Mouse (Mus musculus) kidney, postnatal 14 days (tissue): ENCODE results near the gene Bicra.

ENCODE experiments used
- DNase-seq: peaks from one replicate; pipeline ENCODE4 v3.0.0; 2022; ENCODE audit warnings: mixed read lengths

Bicra gene

GRCm38 (mm10) chr7:16012576-16013263, 35.0 kb downstream of the Bicra start:
- peak; percentile 52 for DNase-seq

GRCm38 (mm10) chr7:16011418-16012085, 36.2 kb downstream of the Bicra start:
- no peak for DNase-seq

GRCm38 (mm10) chr7:16010649-16011048, 37.1 kb downstream of the Bicra start:
- no peak for DNase-seq

GRCm38 (mm10) chr7:16009636-16010035, 38.1 kb downstream of the Bicra start:
- no peak for DNase-seq

- no peak for DNase-seq
Measured at GRCm38 (mm10) chr7:16005020-16005419, 42.7 kb downstream of the Bicra start.

- no peak for DNase-seq
Measured at GRCm38 (mm10) chr7:16004177-16004856, 43.4 kb downstream of the Bicra start.

- DNase-seq: no peak
Measured at GRCm38 (mm10) chr7:16003032-16003431, 44.7 kb downstream of the Bicra start.

- no peak for DNase-seq
Measured at GRCm38 (mm10) chr7:16002171-16002570, 45.5 kb downstream of the Bicra start.

GRCm38 (mm10) chr7:16001691-16002090, 46.0 kb downstream of the Bicra start:
- no peak for DNase-seq

- no peak for DNase-seq
Measured at GRCm38 (mm10) chr7:15993789-15994188, 53.9 kb downstream of the Bicra start.

GRCm38 (mm10) chr7:15993152-15993551, 54.6 kb downstream of the Bicra start:
- peak; percentile 75 for DNase-seq

GRCm38 (mm10) chr7:15991764-15992163, 56.0 kb downstream of the Bicra start:
- no peak for DNase-seq

- DNase-seq: no peak
Measured at GRCm38 (mm10) chr7:15987661-15988356, 59.9 kb downstream of the Bicra start.

- peak; percentile 61 for DNase-seq
Measured at GRCm38 (mm10) chr7:15982729-15983407, 64.9 kb downstream of the Bicra start.

GRCm38 (mm10) chr7:15981538-15981937, 66.2 kb downstream of the Bicra start:
- peak; percentile 81 for DNase-seq

GRCm38 (mm10) chr7:15980246-15980645, 67.5 kb downstream of the Bicra start:
- peak; percentile 73 for DNase-seq

- DNase-seq: peak; percentile 61
Measured at GRCm38 (mm10) chr7:15975904-15976303, 71.8 kb downstream of the Bicra start.

GRCm38 (mm10) chr7:15975451-15975850, 72.3 kb downstream of the Bicra start:
- no peak for DNase-seq

- peak; percentile 65 for DNase-seq
Measured at GRCm38 (mm10) chr7:15974712-15975111, 73.0 kb downstream of the Bicra start.

- DNase-seq: no peak
Measured at GRCm38 (mm10) chr7:15972247-15972646, 75.5 kb downstream of the Bicra start.

- no peak for DNase-seq
Measured at GRCm38 (mm10) chr7:15969674-15970073, 78.0 kb downstream of the Bicra start.

- no peak for DNase-seq
Measured at GRCm38 (mm10) chr7:15968322-15968721, 79.4 kb downstream of the Bicra start.

GRCm38 (mm10) chr7:15967312-15967711, 80.4 kb downstream of the Bicra start, which contains the start of gene Ehd2:
TSS of gene Ehd2 (minus strand) at chr7:15967567.
- peak; percentile 86 for DNase-seq
